Mouse (Mus musculus): ENCODE results near the gene Ptchd4.

GRCm38 (mm10) chr17:42336571-42336970, 20.8 kb downstream of the Ptchd4 start:
- TF ChIP-seq CTCF (IDR thresholded peaks at IDR 0.05), result no peak
- no peak for TF ChIP-seq POLR2A (IDR thresholded peaks at IDR 0.05; ENCODE audit: insufficient read depth, low read depth, low read length)
- no peak for TF ChIP-seq EP300 (IDR thresholded peaks at IDR 0.05; ENCODE audit: insufficient read depth, low read depth, low read length)
